In genomic region chr3:53599315-53599714, GRCm38 (mm10) we compare ENCODE assay signal across 16 mouse cellular contexts. TPM values are rescaled to one million over a fixed set of nuclear protein-coding genes. Genes with fewer than 3 reads are reported as not detected.
DNase-seq lines count a peak whose midpoint lies in the region; ATAC-seq and TF ChIP-seq lines count a peak whose summit lies in the region.
"Had no signal": no experiment of that assay in that cellular context is flagged by ENCODE, and none has a peak within 500 bp of the region (broad histone marks: within the 10 kb centered on the region; RNA-seq: fewer than 3 reads in every experiment).

No protein-coding gene starts in this region.

- no peak overlapping the region for H3K9ac ChIP-seq in kidney, postnatal 0 days (ENCODE audit: low read depth, low read length)
- H3K9ac ChIP-seq in stomach, embryonic 14.5 days (replicated peaks; ENCODE audit: low read depth, low read length), result no peak overlapping the region
- no peak overlapping the region for H3K9ac ChIP-seq in heart, embryonic 12.5 days
- H3K9ac ChIP-seq: embryonic facial prominence, embryonic 12.5 days; forebrain, embryonic 15.5 days; liver, postnatal 0 days had no signal

- 14% methylated on average over 7 of the region's 7 CpGs for whole genome bisulfite sequencing in kidney, postnatal 0 days
- WGBS in stomach, embryonic 14.5 days, result 7% methylated on average over 7 of the region's 7 CpGs
- WGBS in heart, embryonic 12.5 days, result 37% methylated on average over 7 of the region's 7 CpGs

- no peaks in the 10 kb centered on the region for H3K9me3 ChIP-seq in kidney, postnatal 0 days (replicated peaks; ENCODE audit: low read length)
- H3K9me3 ChIP-seq in stomach, embryonic 14.5 days (ENCODE audit: control insufficient read depth, low read depth, low read length), result no peaks in the 10 kb centered on the region
- H3K9me3 ChIP-seq in heart, embryonic 12.5 days (replicated peaks), result no peaks in the 10 kb centered on the region; the same call in 1 of the 2 replicates
- H3K9me3 ChIP-seq: embryonic facial prominence, embryonic 12.5 days; forebrain, embryonic 15.5 days had no signal

- H3K27ac ChIP-seq in kidney, postnatal 0 days, result 0 out of 2 replicates have a peak overlapping the region, but pooled peaks have one; percentile 47
- peak overlapping the region; percentile 71; the same call in 1 of the 2 replicates for H3K27ac ChIP-seq in stomach, embryonic 14.5 days (ENCODE audit: low read length)
- no peak overlapping the region for H3K27ac ChIP-seq in heart, embryonic 12.5 days (ENCODE audit: poor library complexity, severe bottlenecking)
- H3K27ac ChIP-seq: embryonic facial prominence, embryonic 12.5 days; forebrain, embryonic 15.5 days had no signal

- H3K27me3 ChIP-seq in kidney, postnatal 0 days (ENCODE audit: insufficient read depth, low read length), result no peaks in the 10 kb centered on the region
- no peaks in the 10 kb centered on the region for H3K27me3 ChIP-seq in stomach, embryonic 14.5 days (ENCODE audit: control insufficient read depth, insufficient read depth, low read length)
- H3K27me3 ChIP-seq in heart, embryonic 12.5 days (replicated peaks), result no peaks in the 10 kb centered on the region
- H3K27me3 ChIP-seq: embryonic facial prominence, embryonic 12.5 days; forebrain, embryonic 15.5 days had no signal

- H3K4me2 ChIP-seq in kidney, postnatal 0 days (ENCODE audit: low read length), result no peak overlapping the region
- H3K4me2 ChIP-seq in stomach, embryonic 14.5 days (replicated peaks; ENCODE audit: low read depth, low read length), result peak overlapping the region; percentile 14; the same call in 1 of the 2 replicates
- no peak overlapping the region for H3K4me2 ChIP-seq in heart, embryonic 12.5 days
- H3K4me2 ChIP-seq: embryonic facial prominence, embryonic 12.5 days; forebrain, embryonic 15.5 days; midbrain, embryonic 11.5 days had no signal

- no peak for TF ChIP-seq CTCF in kidney, postnatal 0 days (IDR thresholded peaks at IDR 0.05; ENCODE audit: low read depth)

- no peaks in the 10 kb centered on the region for H3K36me3 ChIP-seq in kidney, postnatal 0 days (ENCODE audit: insufficient read depth, low read length)
- no peaks in the 10 kb centered on the region for H3K36me3 ChIP-seq in stomach, embryonic 14.5 days (ENCODE audit: control insufficient read depth, insufficient read depth, low read length)
- H3K36me3 ChIP-seq in heart, embryonic 12.5 days, result no peaks in the 10 kb centered on the region
- H3K36me3 ChIP-seq: embryonic facial prominence, embryonic 12.5 days; forebrain, embryonic 15.5 days; G1E had no signal

- no peak for ATAC-seq in kidney, postnatal 0 days (replicated peaks; ENCODE audit: low FRiP score, low read depth)
- ATAC-seq in stomach, embryonic 14.5 days (ENCODE audit: insufficient number of reproducible peaks, insufficient read depth, low FRiP score, low read depth), result no peak
- ATAC-seq in heart, embryonic 12.5 days (ENCODE audit: insufficient number of reproducible peaks, low FRiP score), result no peak
- ATAC-seq: activated CD4-positive, CD25-positive, alpha-beta regulatory T cell, adult 4 months; forebrain, embryonic 15.5 days; liver, postnatal 0 days had no signal

- no peak for DNase-seq in kidney, postnatal 0 days (ENCODE audit: low spot score)
- DNase-seq in kidney, adult 18-20 months, result no peak
- peak; percentile 38 for DNase-seq in ZHBTc4 (ENCODE audit: low read depth, low spot score)
- peak; percentile 64 for DNase-seq in forelimb bud, embryonic 11.5 days (ENCODE audit: low read depth, low spot score)
- DNase-seq in adrenal gland, postnatal 36 days, result no peak
- no peak for DNase-seq in thymus, adult 18-20 months
- DNase-seq: cerebellum, adult 8-10 months; gastrocnemius, postnatal 25 days; liver, postnatal 0 days had no signal

- peaks cover 22% of the 10 kb centered on the region; the same call in 1 of the 2 replicates for H3K4me1 ChIP-seq in kidney, postnatal 0 days (replicated peaks; ENCODE audit: insufficient read depth, low read length)
- peaks cover 18% of the 10 kb centered on the region; the same call in 1 of the 2 replicates for H3K4me1 ChIP-seq in stomach, embryonic 14.5 days (ENCODE audit: control insufficient read depth, insufficient read depth, low read length)
- peaks cover 19% of the 10 kb centered on the region for H3K4me1 ChIP-seq in heart, embryonic 12.5 days (replicated peaks)
- H3K4me1 ChIP-seq: forebrain, embryonic 15.5 days had no signal

- H3K4me3 ChIP-seq in kidney, postnatal 0 days (replicated peaks; ENCODE audit: low read depth, low read length), result no peak overlapping the region
- H3K4me3 ChIP-seq in stomach, embryonic 14.5 days (ENCODE audit: low read depth, low read length), result no peak overlapping the region
- no peak overlapping the region for H3K4me3 ChIP-seq in heart, embryonic 12.5 days
- H3K4me3 ChIP-seq: embryonic facial prominence, embryonic 12.5 days; forebrain, embryonic 15.5 days had no signal

RNA-seq across cellular contexts. Expression of gene Frem2, which starts 57.8 kb away (rescaled TPM):
- 9.0 and 10.8 TPM in 2 replicates for polyA plus RNA-seq in kidney, postnatal 0 days (2015; fragmentation: Nextera tagmentation; extraction: Ambion mirVana)
- polyA plus RNA-seq in stomach, embryonic 14.5 days (2014; fragmentation: Nextera tagmentation; extraction: Ambion mirVana), result 24.4 and 24.8 TPM in 2 replicates
- under 1 TPM; 0.23 to 0.26 TPM for total RNA-seq in adrenal gland, postnatal 36 days (2021)
- 7.0 and 7.9 TPM in 2 replicates for polyA plus RNA-seq in heart, embryonic 12.5 days (2016; fragmentation: Nextera tagmentation; extraction: Ambion mirVana)
- polyA plus RNA-seq: activated CD4-positive, CD25-positive, alpha-beta regulatory T cell, adult 4 months; G1E had no signal

Comparison
In these comparisons a context has a peak if more than half of its experiments do, and no peak if none do; other contexts are left out.
1. DNase-seq: peak in ZHBTc4 (single experiment) and forelimb bud, embryonic 11.5 days (single experiment); none in kidney, postnatal 0 days (single experiment), kidney, adult 18-20 months (single experiment), adrenal gland, postnatal 36 days (0 of 2) and thymus, adult 18-20 months (0 of 2).